8 mouse cellular contexts compared by ENCODE assay signal in the genomic region with DNA sequence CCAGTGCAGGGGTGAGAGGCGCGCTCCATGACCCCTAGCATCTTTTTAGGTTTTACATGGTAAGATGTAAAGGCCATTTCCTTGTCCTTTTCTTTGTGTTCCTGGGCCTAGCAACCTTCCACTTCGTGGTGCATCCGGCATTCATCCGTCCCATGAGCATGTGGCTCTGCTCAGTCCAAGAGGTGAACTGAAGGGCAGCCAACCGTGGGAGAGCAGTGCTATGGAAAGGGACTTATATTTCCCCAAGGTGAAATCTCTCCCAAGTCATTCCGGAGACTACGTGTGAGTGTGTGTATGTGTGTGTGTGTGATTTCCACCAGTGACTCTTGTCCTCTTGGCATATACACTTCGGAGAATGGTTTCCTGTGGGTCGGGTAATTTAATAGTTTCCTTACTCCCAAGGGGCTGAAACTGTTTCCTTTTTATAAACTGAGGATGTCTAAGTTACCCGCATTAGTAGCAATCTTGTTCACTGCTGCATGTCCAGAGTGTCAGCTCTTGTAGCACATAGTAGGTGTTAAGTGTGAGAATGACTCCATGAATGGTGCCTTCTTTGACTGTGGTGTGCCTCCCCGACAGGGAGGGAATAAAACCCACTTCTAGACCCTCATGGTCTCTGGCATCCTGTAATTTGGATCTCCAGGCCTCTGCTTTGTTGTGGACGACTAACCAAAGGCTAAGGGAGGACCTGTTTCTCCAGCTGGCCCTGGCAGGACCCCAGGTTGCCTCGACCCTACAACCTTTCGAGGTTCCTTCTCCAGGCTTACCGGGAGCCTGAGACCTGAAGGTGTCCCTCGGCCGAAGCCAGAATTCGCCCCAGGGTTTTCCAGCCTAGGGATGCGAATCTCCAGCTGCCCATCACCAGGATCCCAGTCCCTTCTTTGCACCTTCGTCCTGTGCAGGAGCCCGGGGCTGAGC. TPM values are rescaled to one million over a fixed set of nuclear protein-coding genes. Genes with fewer than 3 reads are reported as not detected.
DNase-seq lines count a peak whose midpoint lies in the region; ATAC-seq and TF ChIP-seq lines count a peak whose summit lies in the region.

No protein-coding gene starts in this region.

- H3K9ac ChIP-seq in embryonic facial prominence, embryonic 12.5 days: peak overlapping the region; percentile 98
- peak overlapping the region; percentile 99 for H3K9ac ChIP-seq in hindbrain, embryonic 11.5 days (ENCODE audit: low read depth, low read length)
- peak overlapping the region; percentile 64; the same call in 1 of the 2 replicates for H3K9ac ChIP-seq in liver, embryonic 15.5 days

- no peaks in the 10 kb centered on the region for H3K27me3 ChIP-seq in kidney, adult 2 months (replicated peaks; ENCODE audit: control insufficient read depth, insufficient read depth, low read length)
- H3K27me3 ChIP-seq in embryonic facial prominence, embryonic 12.5 days: no peaks in the 10 kb centered on the region
- no peaks in the 10 kb centered on the region for H3K27me3 ChIP-seq in hindbrain, embryonic 11.5 days (ENCODE audit: control insufficient read depth, insufficient read depth, low read length)
- peaks cover 52% of the 10 kb centered on the region for H3K27me3 ChIP-seq in liver, embryonic 15.5 days

- no peaks in the 10 kb centered on the region for H3K36me3 ChIP-seq in kidney, adult 2 months (ENCODE audit: control insufficient read depth, insufficient read depth, low read length)
- H3K36me3 ChIP-seq in embryonic facial prominence, embryonic 12.5 days: peaks cover 14% of the 10 kb centered on the region
- no peaks in the 10 kb centered on the region for H3K36me3 ChIP-seq in hindbrain, embryonic 11.5 days (ENCODE audit: control insufficient read depth, insufficient read depth, low read length)
- peaks cover 2% of the 10 kb centered on the region; the same call in 1 of the 2 replicates for H3K36me3 ChIP-seq in liver, embryonic 15.5 days (replicated peaks)

- 34% methylated on average over 22 of the region's 22 CpGs for WGBS in kidney, adult 2 months
- WGBS in embryonic facial prominence, embryonic 12.5 days: 24% methylated on average over 22 of the region's 22 CpGs
- 26% methylated on average over 22 of the region's 22 CpGs for WGBS in hindbrain, embryonic 11.5 days
- 45% methylated on average over 22 of the region's 22 CpGs for WGBS in liver, embryonic 15.5 days (ENCODE audit: insufficient replicate concordance)

- H3K4me1 ChIP-seq in kidney, adult 2 months (ENCODE audit: control insufficient read depth, insufficient read depth, low read length): no peaks in the 10 kb centered on the region
- H3K4me1 ChIP-seq in embryonic facial prominence, embryonic 12.5 days: peaks cover 37% of the 10 kb centered on the region
- H3K4me1 ChIP-seq in hindbrain, embryonic 11.5 days (replicated peaks; ENCODE audit: control insufficient read depth, insufficient read depth, low read length): peaks cover 16% of the 10 kb centered on the region
- peaks cover 47% of the 10 kb centered on the region for H3K4me1 ChIP-seq in liver, embryonic 15.5 days (replicated peaks)

- peak; percentile 31 for DNase-seq in kidney, adult 2 months
- DNase-seq in kidney, adult 9 months: no peak
- no peak for DNase-seq in hindbrain, embryonic 11.5 days (ENCODE audit: low spot score)
- DNase-seq in gastrocnemius, postnatal 4 days (ENCODE audit: low spot score in 2 of 2): no peak
- DNase-seq in spleen, postnatal 36 days (ENCODE audit: low spot score in 2 of 2): no peak
- DNase-seq in left cerebral cortex, adult 8-10 months (ENCODE audit: low spot score in 2 of 2): no peak

- no peaks in the 10 kb centered on the region for H3K9me3 ChIP-seq in embryonic facial prominence, embryonic 12.5 days
- H3K9me3 ChIP-seq in hindbrain, embryonic 11.5 days (ENCODE audit: control insufficient read depth, low read length): no peaks in the 10 kb centered on the region
- no peaks in the 10 kb centered on the region for H3K9me3 ChIP-seq in liver, embryonic 15.5 days (replicated peaks)

- peak overlapping the region; percentile 69 for H3K4me3 ChIP-seq in kidney, adult 2 months (ENCODE audit: insufficient read depth, low read depth, low read length)
- peak overlapping the region; percentile 81 for H3K4me3 ChIP-seq in embryonic facial prominence, embryonic 12.5 days
- H3K4me3 ChIP-seq in hindbrain, embryonic 11.5 days (ENCODE audit: low read depth, low read length): peak overlapping the region; percentile 89
- peak overlapping the region; percentile 78 for H3K4me3 ChIP-seq in liver, embryonic 15.5 days (replicated peaks)

- peak overlapping the region; percentile 84 for H3K4me2 ChIP-seq in embryonic facial prominence, embryonic 12.5 days (replicated peaks)
- H3K4me2 ChIP-seq in hindbrain, embryonic 11.5 days (replicated peaks; ENCODE audit: low read depth, low read length): peak overlapping the region; percentile 89
- H3K4me2 ChIP-seq in liver, embryonic 15.5 days: peak overlapping the region; percentile 88

- no peak for ATAC-seq in embryonic facial prominence, embryonic 12.5 days (ENCODE audit: insufficient number of reproducible peaks, insufficient read depth, low FRiP score, low TSS enrichment)
- no peak for ATAC-seq in hindbrain, embryonic 11.5 days (ENCODE audit: low FRiP score)
- ATAC-seq in liver, embryonic 15.5 days (ENCODE audit: insufficient read depth): no peak

- no peak for TF ChIP-seq POLR2A in kidney, adult 2 months (IDR thresholded peaks at IDR 0.05; ENCODE audit: low read depth, low read length)

- TF ChIP-seq CTCF in kidney, adult 2 months (conservative IDR thresholded peaks at IDR 0.05; ENCODE audit: insufficient read depth, insufficient read length, low read depth, low read length): no peak

- H3K27ac ChIP-seq in kidney, adult 2 months (ENCODE audit: insufficient read depth, low read depth, low read length): peak overlapping the region; percentile 39; the same call in 1 of the 2 replicates
- peak overlapping the region; percentile 96 for H3K27ac ChIP-seq in embryonic facial prominence, embryonic 12.5 days
- peak overlapping the region; percentile 94 for H3K27ac ChIP-seq in hindbrain, embryonic 11.5 days (ENCODE audit: low read depth, low read length)
- H3K27ac ChIP-seq in liver, embryonic 15.5 days (replicated peaks): no peak overlapping the region

RNA-seq across cellular contexts. Expression of gene 2700081O15Rik, which starts 1.2 kb away (rescaled TPM):
- polyA plus RNA-seq in kidney, adult 2 months (2012; rRNA removed): 9.4 and 12.0 TPM in 2 replicates
- 12.5 and 13.3 TPM in 2 replicates for polyA plus RNA-seq in embryonic facial prominence, embryonic 12.5 days (2016; fragmentation: Nextera tagmentation; extraction: Ambion mirVana)
- 14.5 and 17.7 TPM in 2 replicates for polyA plus RNA-seq in hindbrain, embryonic 11.5 days (2014; fragmentation: Nextera tagmentation; extraction: Ambion mirVana)
- polyA plus RNA-seq in liver, embryonic 15.5 days (2015; fragmentation: Nextera tagmentation; extraction: Ambion mirVana): 0.68 and 0.88 TPM in 2 replicates
- total RNA-seq in gastrocnemius, postnatal 4 days (2021): 10 to 100 TPM; 34.4 to 34.7 TPM
- total RNA-seq in left cerebral cortex, adult 8-10 months (2022): 10 to 100 TPM; 28.0 to 28.8 (median 28.5) TPM

RNA-seq across cellular contexts. Expression of gene Spindoc, which starts 33.4 kb away (rescaled TPM):
- 14.0 and 15.0 TPM in 2 replicates for polyA plus RNA-seq in kidney, adult 2 months (2012; rRNA removed)
- polyA plus RNA-seq in embryonic facial prominence, embryonic 12.5 days (2016; fragmentation: Nextera tagmentation; extraction: Ambion mirVana): 40.3 and 46.1 TPM in 2 replicates
- polyA plus RNA-seq in hindbrain, embryonic 11.5 days (2014; fragmentation: Nextera tagmentation; extraction: Ambion mirVana): 26.1 and 34.6 TPM in 2 replicates
- 3.2 and 3.7 TPM in 2 replicates for polyA plus RNA-seq in liver, embryonic 15.5 days (2015; fragmentation: Nextera tagmentation; extraction: Ambion mirVana)
- 10 to 100 TPM; 18.2 to 20.1 TPM for total RNA-seq in gastrocnemius, postnatal 4 days (2021)
- total RNA-seq in left cerebral cortex, adult 8-10 months (2022): 10 to 100 TPM; 21.8 to 27.1 (median 25.3) TPM
